Mouse (Mus musculus): Measurements from ENCODE around the gene Gm853. TPM values are rescaled to one million over a fixed set of nuclear protein-coding genes. Genes with fewer than 3 reads are reported as not detected.
A peak's percentile ranks its signal among the peaks of the same experiment; 100 is the strongest.

The Gm853 gene
- polyA plus RNA-seq (2015; fragmentation: Nextera tagmentation; extraction: Ambion mirVana): not detected in 2 replicates

- ATAC-seq (ENCODE audit: insufficient number of reproducible peaks, insufficient read depth, low FRiP score, low TSS enrichment, low read depth): no peak
- H3K36me3 ChIP-seq: no peaks in the 10 kb centered on the region
- no peaks in the 10 kb centered on the region for H3K27me3 ChIP-seq
- no peak within 1 kb of the TSS for H3K27ac ChIP-seq
- H3K9me3 ChIP-seq: no peaks in the 10 kb centered on the region
- H3K4me3 ChIP-seq: no peak within 1 kb of the TSS
- no peaks in the 10 kb centered on the region for H3K4me1 ChIP-seq
- 55% methylated on average over 4 of the region's 4 CpGs for WGBS
- H3K9ac ChIP-seq: no peak within 1 kb of the TSS
- H3K4me2 ChIP-seq: no peak within 1 kb of the TSS
Observed at GRCm38 (mm10) chr4:130222179-130222578, at the start of gene Gm853. Gm853 (minus strand) TSS chr4:130222401.

DNA sequence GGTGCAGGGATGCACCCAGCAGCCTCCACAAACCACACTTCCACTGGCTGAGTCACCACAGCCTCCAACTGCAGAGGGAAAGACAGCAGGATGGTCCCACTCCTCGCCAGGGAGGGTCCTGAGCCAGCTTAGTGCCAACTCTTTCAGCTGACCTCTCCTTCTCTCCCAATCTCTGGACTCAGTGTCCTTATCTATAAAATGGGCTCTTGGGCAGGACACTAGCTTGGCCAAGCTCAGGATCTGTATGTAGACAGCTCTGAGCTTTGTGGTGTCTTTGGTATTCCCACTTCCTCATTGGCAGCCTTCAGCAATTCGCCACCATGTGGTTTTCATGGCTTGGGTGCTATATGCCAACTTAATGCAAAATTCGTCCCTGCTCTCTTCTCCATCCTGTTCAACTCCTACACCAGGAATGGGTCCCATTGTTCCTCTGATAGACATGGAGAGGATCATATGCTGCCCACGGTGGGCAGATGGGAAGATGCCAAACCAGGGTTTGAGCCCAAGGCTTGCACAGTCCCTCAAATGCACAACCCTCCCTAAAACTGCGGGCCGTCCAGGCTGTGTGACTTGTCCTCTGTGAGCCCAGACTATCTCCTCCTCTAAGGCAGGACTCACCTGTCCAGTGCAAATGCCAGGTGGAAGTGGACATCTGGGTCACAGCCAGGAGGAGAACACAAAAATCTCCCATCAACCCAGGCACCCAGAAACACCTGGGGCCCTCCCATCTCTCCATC, 48.6 kb upstream of the Gm853 start:
- peaks cover 24% of the 10 kb centered on the region for H3K4me1 ChIP-seq
- no peak for ATAC-seq (ENCODE audit: insufficient number of reproducible peaks, insufficient read depth, low FRiP score, low TSS enrichment, low read depth)
- H3K9ac ChIP-seq: no peak overlapping the region
- no peaks in the 10 kb centered on the region for H3K27me3 ChIP-seq
- peaks cover 16% of the 10 kb centered on the region; the same call in 1 of the 2 replicates for H3K36me3 ChIP-seq
- no peak overlapping the region for H3K4me3 ChIP-seq
- H3K9me3 ChIP-seq: no peaks in the 10 kb centered on the region
- no peak overlapping the region for H3K4me2 ChIP-seq
- 79% methylated on average over 6 of the region's 6 CpGs for WGBS
- H3K27ac ChIP-seq: no peak overlapping the region

- Histone ChIP-seq H3K4me2 (no peak overlapping the region), H3K9me3 (no peaks in the 10 kb centered on the region), H3K27me3 (no peaks in the 10 kb centered on the region), H3K36me3 (peaks cover 16% of the 10 kb centered on the region; the same call in 1 of the 2 replicates), H3K4me3 (no peak overlapping the region), H3K9ac (no peak overlapping the region), H3K27ac (no peak overlapping the region), H3K4me1 (peaks cover 25% of the 10 kb centered on the region)
- WGBS: 90% methylated on average over 8 of the region's 8 CpGs
- no peak for ATAC-seq (ENCODE audit: insufficient number of reproducible peaks, insufficient read depth, low FRiP score, low TSS enrichment, low read depth)
Observed at GRCm38 (mm10) chr4:130270089-130270488, 47.9 kb upstream of the Gm853 start.

- Histone ChIP-seq H3K4me1 (peaks cover 33% of the 10 kb centered on the region), H3K9ac (no peak overlapping the region), H3K27me3 (no peaks in the 10 kb centered on the region; the same call in 1 of the 2 replicates), H3K36me3 (peaks cover 22% of the 10 kb centered on the region), H3K9me3 (no peaks in the 10 kb centered on the region), H3K27ac (no peak overlapping the region), H3K4me3 (no peak overlapping the region), H3K4me2 (no peak overlapping the region)
- ATAC-seq (ENCODE audit: insufficient number of reproducible peaks, insufficient read depth, low FRiP score, low TSS enrichment, low read depth): no peak
- WGBS: 87% methylated on average over 10 of the region's 10 CpGs
Observed at GRCm38 (mm10) chr4:130268736-130269135, 46.5 kb upstream of the Gm853 start.

- 0 out of 2 replicates have a peak overlapping the region, but pooled peaks have one; percentile 45 for H3K27ac ChIP-seq
- no peak for ATAC-seq (ENCODE audit: insufficient number of reproducible peaks, insufficient read depth, low FRiP score, low TSS enrichment, low read depth)
- H3K36me3 ChIP-seq: peaks cover 37% of the 10 kb centered on the region
- no peak overlapping the region for H3K4me3 ChIP-seq
- H3K9ac ChIP-seq: no peak overlapping the region
- WGBS: 64% methylated on average over 7 of the region's 7 CpGs
- H3K27me3 ChIP-seq: no peaks in the 10 kb centered on the region; the same call in 1 of the 2 replicates
- peak overlapping the region; percentile 30; the same call in 1 of the 2 replicates for H3K4me2 ChIP-seq
- H3K9me3 ChIP-seq: no peaks in the 10 kb centered on the region
- H3K4me1 ChIP-seq: peaks cover 27% of the 10 kb centered on the region
Observed at GRCm38 (mm10) chr4:130267069-130267468, 44.9 kb upstream of the Gm853 start.

GRCm38 (mm10) chr4:130266601-130267000, 44.4 kb upstream of the Gm853 start:
- Histone ChIP-seq H3K9me3 (no peaks in the 10 kb centered on the region), H3K4me2 (peak overlapping the region; percentile 30; the same call in 1 of the 2 replicates), H3K27me3 (no peaks in the 10 kb centered on the region; the same call in 1 of the 2 replicates), H3K36me3 (peaks cover 42% of the 10 kb centered on the region), H3K27ac (no peak overlapping the region), H3K4me3 (no peak overlapping the region), H3K9ac (no peak overlapping the region), H3K4me1 (peaks cover 27% of the 10 kb centered on the region)
- ATAC-seq (ENCODE audit: insufficient number of reproducible peaks, insufficient read depth, low FRiP score, low TSS enrichment, low read depth): no peak
- 46% methylated on average over 9 of the region's 9 CpGs for WGBS

GRCm38 (mm10) chr4:130264698-130265349, 42.6 kb upstream of the Gm853 start:
- H3K36me3 ChIP-seq: peaks cover 46% of the 10 kb centered on the region
- 25% methylated on average over 24 of the region's 24 CpGs for WGBS
- H3K9me3 ChIP-seq: no peaks in the 10 kb centered on the region
- H3K4me3 ChIP-seq: no peak overlapping the region
- no peak overlapping the region for H3K9ac ChIP-seq
- no peak overlapping the region for H3K27ac ChIP-seq
- no peaks in the 10 kb centered on the region; the same call in 1 of the 2 replicates for H3K27me3 ChIP-seq
- ATAC-seq (ENCODE audit: insufficient number of reproducible peaks, insufficient read depth, low FRiP score, low TSS enrichment, low read depth): no peak
- H3K4me2 ChIP-seq: no peak overlapping the region
- H3K4me1 ChIP-seq: peaks cover 27% of the 10 kb centered on the region

DNA sequence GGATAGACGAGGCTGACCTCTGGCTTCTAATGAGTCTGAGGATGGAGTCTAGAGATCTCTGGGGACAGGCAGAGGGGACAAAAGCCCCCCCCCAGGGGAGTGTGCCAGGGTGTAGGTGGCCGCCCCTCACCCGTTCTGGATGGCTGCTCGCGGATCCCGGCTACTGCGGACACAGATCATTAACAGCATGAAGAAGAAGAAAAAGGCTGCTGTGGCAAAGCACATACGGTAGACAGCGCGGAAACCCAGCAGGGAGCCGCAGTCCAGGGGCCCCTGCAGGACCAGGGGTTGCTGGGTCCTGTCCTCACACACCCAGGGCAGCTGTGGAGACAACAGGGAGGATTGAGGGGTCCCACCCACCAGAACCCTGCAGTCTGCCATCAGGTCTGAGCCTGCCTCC, 41.9 kb upstream of the Gm853 start:
- H3K4me2 ChIP-seq: no peak overlapping the region
- no peak overlapping the region for H3K9ac ChIP-seq
- ATAC-seq (ENCODE audit: insufficient number of reproducible peaks, insufficient read depth, low FRiP score, low TSS enrichment, low read depth): no peak
- H3K36me3 ChIP-seq: peaks cover 53% of the 10 kb centered on the region
- peaks cover 27% of the 10 kb centered on the region for H3K4me1 ChIP-seq
- no peak overlapping the region for H3K27ac ChIP-seq
- no peaks in the 10 kb centered on the region; the same call in 1 of the 2 replicates for H3K27me3 ChIP-seq
- no peak overlapping the region for H3K4me3 ChIP-seq
- 30% methylated on average over 11 of the region's 11 CpGs for WGBS
- no peaks in the 10 kb centered on the region for H3K9me3 ChIP-seq

- no peak overlapping the region for H3K27ac ChIP-seq
- H3K4me1 ChIP-seq: peaks cover 14% of the 10 kb centered on the region
- no peak overlapping the region for H3K4me3 ChIP-seq
- no peaks in the 10 kb centered on the region; the same call in 1 of the 2 replicates for H3K27me3 ChIP-seq
- no peak for ATAC-seq (ENCODE audit: insufficient number of reproducible peaks, insufficient read depth, low FRiP score, low TSS enrichment, low read depth)
- no peak overlapping the region for H3K4me2 ChIP-seq
- H3K9ac ChIP-seq: no peak overlapping the region
- peaks cover 85% of the 10 kb centered on the region for H3K36me3 ChIP-seq
- no peaks in the 10 kb centered on the region for H3K9me3 ChIP-seq
- WGBS: 38% methylated on average over 5 of the region's 5 CpGs
Observed at GRCm38 (mm10) chr4:130260406-130260805, 38.2 kb upstream of the Gm853 start.

DNA sequence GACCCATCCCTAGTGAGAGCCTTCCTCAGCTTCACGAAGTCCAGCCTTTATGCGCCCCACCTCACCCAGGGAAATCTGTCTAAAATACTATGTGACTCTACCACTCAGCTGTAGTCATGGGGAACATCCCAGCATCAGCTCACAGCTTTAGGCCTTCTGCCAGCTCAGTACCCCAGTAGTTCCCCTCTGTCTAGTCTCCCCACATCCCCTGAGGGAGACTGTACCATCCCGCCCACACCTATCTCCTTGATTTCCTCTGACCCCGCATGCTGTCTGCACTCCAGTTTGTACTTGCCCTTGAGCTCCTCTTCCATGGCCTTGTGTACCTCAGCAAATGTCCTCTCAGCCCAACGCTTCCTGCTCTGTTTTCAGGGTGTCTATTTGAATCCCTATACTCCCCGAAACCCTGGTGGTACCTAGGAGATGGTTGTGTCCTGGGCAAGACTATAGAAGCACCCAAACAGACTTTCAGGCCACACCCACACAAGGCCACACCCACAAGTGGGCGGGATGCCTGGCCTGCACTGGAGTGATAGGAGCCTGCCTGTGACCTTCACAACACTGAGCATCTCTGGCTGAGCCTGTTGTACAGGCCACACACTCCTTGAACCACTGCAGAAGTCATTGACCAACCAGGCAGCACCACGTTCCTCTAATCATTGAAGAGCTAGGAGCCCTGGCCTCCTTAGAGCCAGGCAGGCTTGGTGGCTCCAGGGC, 30.4 kb upstream of the Gm853 start:
- WGBS: 62% methylated on average over 8 of the region's 8 CpGs
- Histone ChIP-seq H3K4me1 (no peaks in the 10 kb centered on the region), H3K36me3 (peaks cover 70% of the 10 kb centered on the region), H3K4me2 (no peak overlapping the region), H3K4me3 (no peak overlapping the region), H3K9ac (no peak overlapping the region), H3K27me3 (no peaks in the 10 kb centered on the region), H3K9me3 (no peaks in the 10 kb centered on the region), H3K27ac (no peak overlapping the region)
- peak; percentile 29; the same call in 1 of the 2 replicates for ATAC-seq (ENCODE audit: insufficient number of reproducible peaks, insufficient read depth, low FRiP score, low TSS enrichment, low read depth)

DNA sequence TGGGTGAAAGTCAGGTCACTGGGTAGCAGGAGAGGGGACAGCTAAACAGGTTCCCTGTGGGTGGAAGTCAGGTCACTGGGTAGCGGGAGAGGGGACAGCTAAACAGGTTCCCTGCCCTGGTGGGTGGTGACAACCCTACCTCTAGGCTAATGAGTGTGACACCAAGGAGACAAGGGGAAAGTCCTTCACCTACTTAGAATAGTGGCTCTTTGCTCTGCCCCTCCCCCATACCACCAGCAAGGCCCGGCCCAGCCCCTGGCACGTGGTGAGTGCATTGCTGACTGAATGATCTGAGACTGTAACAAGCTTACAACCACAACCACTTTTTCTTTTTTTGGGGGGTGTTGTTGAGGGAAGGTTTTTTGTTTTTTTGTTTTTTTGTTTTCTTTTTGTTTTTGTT, 29.6 kb upstream of the Gm853 start:
- no peak for ATAC-seq (ENCODE audit: insufficient number of reproducible peaks, insufficient read depth, low FRiP score, low TSS enrichment, low read depth)
- no peak overlapping the region for H3K27ac ChIP-seq
- no peaks in the 10 kb centered on the region for H3K4me1 ChIP-seq
- no peaks in the 10 kb centered on the region for H3K27me3 ChIP-seq
- H3K36me3 ChIP-seq: peaks cover 62% of the 10 kb centered on the region
- H3K9ac ChIP-seq: peak overlapping the region; percentile 12; the same call in 1 of the 2 replicates
- WGBS: 46% methylated on average over 3 of the region's 3 CpGs
- no peaks in the 10 kb centered on the region for H3K9me3 ChIP-seq
- H3K4me3 ChIP-seq: no peak overlapping the region
- no peak overlapping the region for H3K4me2 ChIP-seq
